Mouse (Mus musculus) small intestine, adult 2 months (tissue): ENCODE data around the gene Rps18.

Source experiments
- CTCF ChIP-seq: fragments of 200-500 bp; IDR thresholded peaks from 2 replicates; pipeline ENCODE4 v1.5.1; 2012; ENCODE audit warnings: low read depth, mild to moderate bottlenecking, control low read depth, inconsistent platforms, low read length, moderate library complexity, mixed read lengths; ENCODE audit not compliant: insufficient replicate concordance, insufficient read length; ENCODE audit errors: extremely low read depth
- POLR2A ChIP-seq: fragments of 200-500 bp; IDR thresholded peaks from 2 replicates; pipeline ENCODE4 v1.6.1; 2012; ENCODE audit warnings: low read depth, mild to moderate bottlenecking, control low read depth, inconsistent platforms, low read length, moderate library complexity

- no peak for TF ChIP-seq CTCF
- TF ChIP-seq POLR2A, result no peak
Observed at GRCm38 (mm10) chr17:33959948-33960347, 4.1 kb upstream of the Rps18 start.
